Mouse (Mus musculus) MEL (cell line): ENCODE results near the gene Akap13. TPM values are rescaled to one million over a fixed set of nuclear protein-coding genes. Genes with fewer than 3 reads are reported as not detected.

ENCODE experiments used
- DNase-seq: peaks from one replicate; pipeline ENCODE4 v3.0.0; 2011; ENCODE audit warnings: low read depth, low spot score
- H3K27ac ChIP-seq: 2 replicates; pipeline ENCODE4 v1.5.1; 2012; ENCODE audit warnings: low read depth, mild to moderate bottlenecking, control low read depth, low read length, moderate library complexity; ENCODE audit not compliant: control insufficient read depth
- H3K27me3 ChIP-seq, 2 experiments: fragments of 150-350 bp in 1 of 2; sonication (generic) in 1 of 2; 2 replicates each; pipeline ENCODE4 v1.6.1; 2012; ENCODE audit warnings: low read length in 2 of 2, mild to moderate bottlenecking in 2 of 2, improper control_type of control experiment in 1 of 2, moderate library complexity in 1 of 2; ENCODE audit not compliant: insufficient read depth in 2 of 2, control insufficient read depth in 1 of 2
- H3K36me3 ChIP-seq, 2 experiments: 2 replicates each; pipeline ENCODE4 v1.6.1; 2012 to 2014; ENCODE audit warnings: low read length in 2 of 2, improper control_type of control experiment in 1 of 2, inconsistent platforms in 1 of 2, mild to moderate bottlenecking in 1 of 2; ENCODE audit not compliant: insufficient read depth in 2 of 2, control insufficient read depth in 1 of 2
- H3K4me1 ChIP-seq, 2 experiments: fragments of 150-350 bp in 1 of 2; sonication (generic) in 1 of 2; 2 replicates each; pipeline ENCODE4 v1.6.1; 2012; ENCODE audit warnings: low read length in 2 of 2, improper control_type of control experiment in 1 of 2, mild to moderate bottlenecking in 1 of 2; ENCODE audit not compliant: insufficient read depth in 2 of 2, control insufficient read depth in 1 of 2
- H3K4me3 ChIP-seq, 2 experiments: fragments of 150-350 bp in 1 of 2; sonication (generic) in 1 of 2; 2 replicates each; pipeline ENCODE4 v1.5.1; 2012; ENCODE audit warnings: low read depth in 2 of 2, low read length in 2 of 2, mild to moderate bottlenecking in 2 of 2, moderate library complexity in 2 of 2, control low read depth in 1 of 2, improper control_type of control experiment in 1 of 2; ENCODE audit not compliant: control insufficient read depth in 1 of 2, insufficient read depth in 1 of 2
- H3K79me2 ChIP-seq: 2 replicates; pipeline ENCODE4 v1.6.1; 2012; ENCODE audit warnings: mild to moderate bottlenecking, low read length, moderate library complexity; ENCODE audit not compliant: control insufficient read depth, poor library complexity, insufficient read depth
- H3K9ac ChIP-seq: 2 replicates; pipeline ENCODE4 v1.6.1; 2012; ENCODE audit warnings: low read depth, mild to moderate bottlenecking, control low read depth, low read length, moderate library complexity; ENCODE audit not compliant: control insufficient read depth, poor library complexity, severe bottlenecking
- H3K9me3 ChIP-seq: fragments of 150-350 bp; sonication (generic); replicated peaks from 2 replicates; pipeline ENCODE4 v1.6.1; 2012; ENCODE audit warnings: mild to moderate bottlenecking, low read length, improper control_type of control experiment, moderate library complexity; ENCODE audit not compliant: insufficient read depth
- CHD1 ChIP-seq: IDR thresholded peaks from 2 replicates; pipeline ENCODE4 v1.6.1; 2012; ENCODE audit warnings: low read depth, mild to moderate bottlenecking, inconsistent platforms, low read length, improper control_type of control experiment
- CHD2 ChIP-seq: IDR thresholded peaks from 2 replicates; pipeline ENCODE4 v1.6.1; 2011; ENCODE audit warnings: low read length, improper control_type of control experiment
- CTCF ChIP-seq, 3 experiments: IDR thresholded peaks in 2 of 3; conservative IDR thresholded peaks in 1 of 3; 2 replicates each; pipeline ENCODE4 v1.5.1; 2011 to 2012; ENCODE audit warnings: low read length in 3 of 3, low read depth in 2 of 3, mild to moderate bottlenecking in 2 of 3, improper control_type of control experiment in 1 of 3, inconsistent platforms in 1 of 3, mixed read lengths in 1 of 3, moderate library complexity in 1 of 3; ENCODE audit not compliant: control insufficient read depth in 1 of 3, insufficient read depth in 1 of 3, poor library complexity in 1 of 3, severe bottlenecking in 1 of 3
- ELF1 ChIP-seq: IDR thresholded peaks from 2 replicates; pipeline ENCODE4 v1.6.1; 2014; ENCODE audit warnings: low read depth, mild to moderate bottlenecking, inconsistent platforms, low read length, improper control_type of control experiment, moderate library complexity
- ETS1 ChIP-seq: IDR thresholded peaks from 2 replicates; pipeline ENCODE4 v1.6.1; 2012; ENCODE audit warnings: low read depth, mild to moderate bottlenecking, inconsistent platforms, low read length, improper control_type of control experiment, moderate library complexity
- GATA1 ChIP-seq: IDR thresholded peaks from 2 replicates; pipeline ENCODE4 v1.6.1; 2011; ENCODE audit warnings: low read depth, low read length, improper control_type of control experiment
- JUND ChIP-seq: IDR thresholded peaks from 2 replicates; pipeline ENCODE4 v1.6.1; 2011; ENCODE audit warnings: low read depth, mild to moderate bottlenecking, improper control_type of control experiment, low read length
- KAT2A ChIP-seq: conservative IDR thresholded peaks from 2 replicates; pipeline ENCODE4 v1.6.1; 2012; ENCODE audit warnings: low read depth, low read length, improper control_type of control experiment, inconsistent platforms
- MAFK ChIP-seq: IDR thresholded peaks from 2 replicates; pipeline ENCODE4 v1.6.1; 2011; ENCODE audit warnings: low read depth, mild to moderate bottlenecking, low read length, improper control_type of control experiment, borderline replicate concordance
- MAZ ChIP-seq: IDR thresholded peaks from 2 replicates; pipeline ENCODE4 v1.6.1; 2012; ENCODE audit warnings: low read depth, mild to moderate bottlenecking, inconsistent platforms, low read length, improper control_type of control experiment
- MEF2A ChIP-seq: IDR thresholded peaks from 2 replicates; pipeline ENCODE4 v1.6.1; 2014; ENCODE audit warnings: low read depth, mild to moderate bottlenecking, inconsistent platforms, low read length, improper control_type of control experiment; ENCODE audit not compliant: poor library complexity, insufficient replicate concordance, severe bottlenecking; ENCODE audit errors: extremely low read depth
- MXI1 ChIP-seq: IDR thresholded peaks from 2 replicates; pipeline ENCODE4 v1.6.1; 2011; ENCODE audit warnings: mild to moderate bottlenecking, low read depth, low read length, improper control_type of control experiment
- MYB ChIP-seq: IDR thresholded peaks from 2 replicates; pipeline ENCODE4 v1.6.1; 2011; ENCODE audit warnings: mild to moderate bottlenecking, low read depth, low read length, improper control_type of control experiment
- MYC ChIP-seq: IDR thresholded peaks from 2 replicates; pipeline ENCODE4 v1.6.1; 2011; ENCODE audit warnings: low read depth, mild to moderate bottlenecking, low read length, improper control_type of control experiment, moderate library complexity
- NELFE ChIP-seq: IDR thresholded peaks from 2 replicates; pipeline ENCODE4 v1.6.1; 2011; ENCODE audit warnings: low read depth, low read length, improper control_type of control experiment
- POLR2A ChIP-seq, 2 experiments: IDR thresholded peaks; 2 replicates each; pipeline ENCODE4 v1.6.1; 2011 to 2012; ENCODE audit warnings: low read length in 2 of 2, mild to moderate bottlenecking in 2 of 2, control low read depth in 1 of 2, improper control_type of control experiment in 1 of 2, low read depth in 1 of 2, moderate library complexity in 1 of 2; ENCODE audit not compliant: control insufficient read depth in 1 of 2, insufficient read depth in 1 of 2, poor library complexity in 1 of 2
- POLR2AphosphoS2 ChIP-seq: IDR thresholded peaks from 2 replicates; pipeline ENCODE4 v1.6.1; 2011; ENCODE audit warnings: low read length, improper control_type of control experiment
- POLR2AphosphoS5 ChIP-seq: IDR thresholded peaks from 2 replicates; pipeline ENCODE4 v1.6.1; 2012; ENCODE audit warnings: low read depth, borderline replicate concordance, mild to moderate bottlenecking, inconsistent platforms, low read length, moderate library complexity, mixed read lengths
- RAD21 ChIP-seq: IDR thresholded peaks from 2 replicates; pipeline ENCODE4 v1.6.1; 2011; ENCODE audit warnings: mild to moderate bottlenecking, low read depth, low read length, improper control_type of control experiment
- SMC3 ChIP-seq: IDR thresholded peaks from 2 replicates; pipeline ENCODE4 v1.6.1; 2011; ENCODE audit warnings: low read depth, low read length, improper control_type of control experiment
- TAL1 ChIP-seq: IDR thresholded peaks from 2 replicates; pipeline ENCODE4 v1.6.1; 2012; ENCODE audit warnings: mild to moderate bottlenecking, inconsistent platforms, low read length, moderate library complexity, mixed read lengths
- TCF12 ChIP-seq: IDR thresholded peaks from 2 replicates; pipeline ENCODE4 v1.6.1; 2014; ENCODE audit warnings: low read depth, mild to moderate bottlenecking, inconsistent platforms, low read length, improper control_type of control experiment, moderate library complexity
- UBTF ChIP-seq: IDR thresholded peaks from 2 replicates; pipeline ENCODE4 v1.6.1; 2012; ENCODE audit warnings: low read depth, mild to moderate bottlenecking, inconsistent platforms, low read length, improper control_type of control experiment, moderate library complexity, borderline replicate concordance; ENCODE audit not compliant: insufficient read depth
- USF1 ChIP-seq: IDR thresholded peaks from 2 replicates; pipeline ENCODE4 v1.6.1; 2014; ENCODE audit warnings: low read depth, mild to moderate bottlenecking, inconsistent platforms, low read length, improper control_type of control experiment, moderate library complexity
- USF2 ChIP-seq, 2 experiments: IDR thresholded peaks; 2 replicates each; pipeline ENCODE4 v1.6.1; 2011 to 2012; ENCODE audit warnings: improper control_type of control experiment in 2 of 2, low read length in 2 of 2, borderline replicate concordance in 1 of 2, inconsistent platforms in 1 of 2, low read depth in 1 of 2, mild to moderate bottlenecking in 1 of 2; ENCODE audit not compliant: insufficient read depth in 1 of 2
- ZKSCAN1 ChIP-seq: IDR thresholded peaks from 2 replicates; pipeline ENCODE4 v1.6.1; 2012; ENCODE audit warnings: low read depth, mild to moderate bottlenecking, inconsistent platforms, low read length, improper control_type of control experiment, moderate library complexity
- ZMIZ1 ChIP-seq: IDR thresholded peaks from 2 replicates; pipeline ENCODE4 v1.6.1; 2012; ENCODE audit warnings: low read depth, mild to moderate bottlenecking, inconsistent platforms, low read length, improper control_type of control experiment, moderate library complexity
- polyA plus RNA-seq, 2 experiments: library from polyadenylated mRNA; stranded (reverse) in 1 of 2; unstranded in 1 of 2; fragments of >175 nt in 1 of 2; fragments of >200 nt in 1 of 2; gene quantifications; 2 replicates each; pipeline versions ENCODE4 v1.2.1 to v1.2.4; 2012; ENCODE audit warnings: low replicate concordance in 2 of 2, low read depth in 1 of 2; ENCODE audit not compliant: insufficient read length in 2 of 2, insufficient read depth in 1 of 2, missing spikeins in 1 of 2
- total RNA-seq: library from RNA; depleted of rRNA; stranded (reverse); fragments of 300-350 nt; gene quantifications from 2 replicates; pipeline ENCODE4 v1.2.3, GENCODE M21; 2012

Gene Akap13
- total and polyA plus RNA-seq, 3 experiments = 4.1 to 4.5 TPM; not detected in 1

- Histone ChIP-seq H3K27me3 (no peaks in the 10 kb centered on the region), H3K4me1 (no peaks in the 10 kb centered on the region), H3K36me3 (no peaks in the 10 kb centered on the region; a peak in 1 of 4 replicates), H3K4me3 (no peak overlapping the region)
- TF ChIP-seq USF1 = no peak
- no peak for TF ChIP-seq MYB
- TF ChIP-seq SMC3 = no peak
- no peak for TF ChIP-seq NELFE
- no peak for TF ChIP-seq JUND
- TF ChIP-seq ETS1 = no peak
- no peak for TF ChIP-seq POLR2AphosphoS2
- no peak for TF ChIP-seq MEF2A
- TF ChIP-seq MYC = no peak
- TF ChIP-seq UBTF = no peak
- TF ChIP-seq USF2 (IDR thresholded peaks at IDR 0.05; ENCODE audit: borderline replicate concordance in 1 of 2, insufficient read depth in 1 of 2, low read depth in 1 of 2, low read length in 2 of 2) = no peak
- TF ChIP-seq TAL1 = no peak
- TF ChIP-seq MXI1 = no peak
- TF ChIP-seq MAFK = no peak
- TF ChIP-seq, all 39 proteins: peak for 0
- no peak overlapping the region for H3K27ac ChIP-seq
- no peaks in the 10 kb centered on the region for H3K79me2 ChIP-seq
- no peak overlapping the region for H3K9ac ChIP-seq
- no peaks in the 10 kb centered on the region for H3K9me3 ChIP-seq
- no peak for DNase-seq
Measured at GRCm38 (mm10) chr7:75730216-75730615, 274.9 kb downstream of the Akap13 start.

GRCm38 (mm10) chr7:75731951-75732350 is 276.6 kb downstream of the Akap13 start:
- Histone ChIP-seq H3K9me3 (no peaks in the 10 kb centered on the region), H3K4me1 (no peaks in the 10 kb centered on the region), H3K4me3 (no peak overlapping the region), H3K36me3 (no peaks in the 10 kb centered on the region; a peak in 1 of 4 replicates), H3K9ac (no peak overlapping the region), H3K27ac (no peak overlapping the region), H3K79me2 (no peaks in the 10 kb centered on the region), H3K27me3 (no peaks in the 10 kb centered on the region)
- no peak for DNase-seq
- TF ChIP-seq RAD21 (no peak), USF2 (IDR thresholded peaks at IDR 0.05; ENCODE audit: borderline replicate concordance in 1 of 2, insufficient read depth in 1 of 2, low read depth in 1 of 2, low read length in 2 of 2) (no peak), ZMIZ1 (no peak), TCF12 (no peak), POLR2A (IDR thresholded peaks at IDR 0.05; ENCODE audit: control insufficient read depth in 1 of 2, insufficient read depth in 1 of 2, low read depth in 1 of 2, low read length in 2 of 2, poor library complexity in 1 of 2) (no peak), CHD1 (no peak), SMC3 (no peak), KAT2A (no peak), USF1 (no peak), MAZ (no peak), GATA1 (no peak), CHD2 (no peak), CTCF (IDR thresholded peaks at IDR 0.05 in 2 of 3, conservative IDR thresholded peaks at IDR 0.05 in 1 of 3; ENCODE audit: control insufficient read depth in 1 of 3, insufficient read depth in 1 of 3, low read depth in 2 of 3, low read length in 3 of 3, poor library complexity in 1 of 3, severe bottlenecking in 1 of 3) (no peak), ZKSCAN1 (no peak), ELF1 (no peak), POLR2AphosphoS5 (no peak), MYC (no peak), TAL1 (no peak)
